In genomic region chr4:97582796-97583430, GRCm38 (mm10) we compare ENCODE assay signal across 12 mouse cellular contexts.
DNase-seq lines count a peak whose midpoint lies in the region; ATAC-seq and TF ChIP-seq lines count a peak whose summit lies in the region.
"Had no signal": no experiment of that assay in that cellular context is flagged by ENCODE, and none has a peak within 500 bp of the region (broad histone marks: within the 10 kb centered on the region; RNA-seq: fewer than 3 reads in every experiment).

No protein-coding gene starts in this region.

- H3K4me1 ChIP-seq in kidney, adult 2 months (ENCODE audit: control insufficient read depth, insufficient read depth, low read length), result peaks cover 3% of the 10 kb centered on the region; the same call in 1 of the 2 replicates
- peaks cover 32% of the 10 kb centered on the region for H3K4me1 ChIP-seq in embryonic facial prominence, embryonic 14.5 days (ENCODE audit: control insufficient read depth, insufficient read depth, low read length)
- peaks cover 41% of the 10 kb centered on the region for H3K4me1 ChIP-seq in hindbrain, embryonic 13.5 days (replicated peaks)
- H3K4me1 ChIP-seq in midbrain, embryonic 15.5 days, result peaks cover 9% of the 10 kb centered on the region; the same call in 1 of the 2 replicates

- no peak overlapping the region for H3K4me3 ChIP-seq in kidney, adult 2 months (ENCODE audit: insufficient read depth, low read depth, low read length)
- peak overlapping the region; percentile 29 for H3K4me3 ChIP-seq in embryonic facial prominence, embryonic 14.5 days (ENCODE audit: low read depth, low read length)
- peak overlapping the region; percentile 34 for H3K4me3 ChIP-seq in hindbrain, embryonic 13.5 days
- H3K4me3 ChIP-seq in midbrain, embryonic 15.5 days, result peak overlapping the region; percentile 26

- H3K9ac ChIP-seq in embryonic facial prominence, embryonic 14.5 days (ENCODE audit: low read depth, low read length), result peak overlapping the region; percentile 54
- H3K9ac ChIP-seq in hindbrain, embryonic 13.5 days, result peak overlapping the region; percentile 49
- H3K9ac ChIP-seq in midbrain, embryonic 15.5 days, result 0 out of 2 replicates have a peak overlapping the region, but pooled peaks have one; percentile 10

- H3K36me3 ChIP-seq in kidney, adult 2 months (ENCODE audit: control insufficient read depth, insufficient read depth, low read length), result no peaks in the 10 kb centered on the region
- no peaks in the 10 kb centered on the region for H3K36me3 ChIP-seq in embryonic facial prominence, embryonic 14.5 days (ENCODE audit: control insufficient read depth, insufficient read depth, low read length)
- no peaks in the 10 kb centered on the region for H3K36me3 ChIP-seq in hindbrain, embryonic 13.5 days
- H3K36me3 ChIP-seq in midbrain, embryonic 15.5 days (replicated peaks), result no peaks in the 10 kb centered on the region

- no peak overlapping the region for H3K27ac ChIP-seq in kidney, adult 2 months (ENCODE audit: insufficient read depth, low read depth, low read length)
- H3K27ac ChIP-seq in embryonic facial prominence, embryonic 14.5 days (replicated peaks; ENCODE audit: low read depth, low read length), result peak overlapping the region; percentile 68
- peak overlapping the region; percentile 85 for H3K27ac ChIP-seq in hindbrain, embryonic 13.5 days
- H3K27ac ChIP-seq in midbrain, embryonic 15.5 days, result peak overlapping the region; percentile 74
- H3K27ac ChIP-seq: macrophage had no signal

- TF ChIP-seq CTCF in kidney, adult 2 months (conservative IDR thresholded peaks at IDR 0.05; ENCODE audit: insufficient read depth, insufficient read length, low read depth, low read length), result no peak

- peak; percentile 2 for DNase-seq in kidney, adult 2 months
- no peak for DNase-seq in kidney, postnatal 25 days
- peak; percentile 63 for DNase-seq in embryonic facial prominence, embryonic 14.5 days (ENCODE audit: low spot score)
- DNase-seq in urinary bladder, postnatal 25 days (ENCODE audit: low spot score), result no peak
- DNase-seq in urinary bladder, postnatal 14 days (ENCODE audit: low spot score), result no peak
- DNase-seq in adrenal gland, adult (ENCODE audit: inconsistent age in 2 of 2, low spot score in 1 of 2), result no peak
- DNase-seq: adrenal gland, postnatal 25 days; kidney, postnatal 10 days; right cerebral cortex, postnatal 25 days had no signal

- no peak for TF ChIP-seq POLR2A in kidney, adult 2 months (IDR thresholded peaks at IDR 0.05; ENCODE audit: low read depth, low read length)

- H3K4me2 ChIP-seq in embryonic facial prominence, embryonic 14.5 days (ENCODE audit: low read depth, low read length), result peak overlapping the region; percentile 44
- peak overlapping the region; percentile 51 for H3K4me2 ChIP-seq in hindbrain, embryonic 13.5 days
- peak overlapping the region; percentile 35 for H3K4me2 ChIP-seq in midbrain, embryonic 15.5 days

- 31% methylated on average over 15 of the region's 15 CpGs for WGBS in kidney, adult 2 months
- 25% methylated on average over 15 of the region's 15 CpGs for WGBS in embryonic facial prominence, embryonic 14.5 days
- WGBS in hindbrain, embryonic 13.5 days, result 26% methylated on average over 15 of the region's 15 CpGs
- WGBS in midbrain, embryonic 15.5 days, result 26% methylated on average over 15 of the region's 15 CpGs

- H3K27me3 ChIP-seq in kidney, adult 2 months (replicated peaks; ENCODE audit: control insufficient read depth, insufficient read depth, low read length), result no peaks in the 10 kb centered on the region; the same call in 1 of the 2 replicates
- peaks cover 4% of the 10 kb centered on the region; the same call in 1 of the 2 replicates for H3K27me3 ChIP-seq in embryonic facial prominence, embryonic 14.5 days (replicated peaks; ENCODE audit: control insufficient read depth, insufficient read depth, low read length)
- H3K27me3 ChIP-seq in hindbrain, embryonic 13.5 days, result no peaks in the 10 kb centered on the region
- H3K27me3 ChIP-seq in midbrain, embryonic 15.5 days (replicated peaks), result no peaks in the 10 kb centered on the region

- no peaks in the 10 kb centered on the region for H3K9me3 ChIP-seq in embryonic facial prominence, embryonic 14.5 days (ENCODE audit: control insufficient read depth, low read length)
- H3K9me3 ChIP-seq in hindbrain, embryonic 13.5 days, result no peaks in the 10 kb centered on the region
- no peaks in the 10 kb centered on the region for H3K9me3 ChIP-seq in midbrain, embryonic 15.5 days

- ATAC-seq in embryonic facial prominence, embryonic 14.5 days (ENCODE audit: low read depth), result peak; percentile 66
- no peak for ATAC-seq in hindbrain, embryonic 13.5 days (ENCODE audit: low FRiP score)
- no peak for ATAC-seq in midbrain, embryonic 15.5 days (replicated peaks)

Comparison
In these comparisons a context has a peak if more than half of its experiments do, and no peak if none do; other contexts are left out.
1. DNase-seq: peak in kidney, adult 2 months (single experiment) and embryonic facial prominence, embryonic 14.5 days (single experiment); none in kidney, postnatal 25 days (0 of 2), urinary bladder, postnatal 25 days (single experiment), urinary bladder, postnatal 14 days (single experiment) and adrenal gland, adult (0 of 2).
2. Peak in every context shown above with its lines, with median percentiles within 50 percentile points of each other: H3K4me2 ChIP-seq and H3K9ac ChIP-seq.